Mouse (Mus musculus) lung, postnatal 0 days (tissue): ENCODE measurements at regions not wholly inside any gene's neighbourhood (a gene's known extent, or its start where the extent isn't known, plus 50 kb on each side); places are given as distances from the start of the nearest gene placed in this dataset.

Experiments used
- CTCF ChIP-seq: IDR thresholded peaks from 2 replicates; pipeline ENCODE4 v1.5.1; 2016; ENCODE audit warnings: antibody characterized with exemption, mild to moderate bottlenecking
- EP300 ChIP-seq: IDR thresholded peaks from 2 replicates; pipeline ENCODE4 v1.6.1; 2016; ENCODE audit warnings: antibody characterized with exemption, mild to moderate bottlenecking, control low read depth

GRCm38 (mm10) chr2:74122937-74123336, 211.8 kb upstream of the Atp5g3 start:
- no peak for TF ChIP-seq CTCF
- no peak for TF ChIP-seq EP300
